Mouse (Mus musculus) ES-Bruce4 (cell line): ENCODE data around the gene Mcm3. TPM values are rescaled to one million over a fixed set of nuclear protein-coding genes. Genes with fewer than 3 reads are reported as not detected.

Experiments
- H3K27ac ChIP-seq: 2 replicates; pipeline ENCODE4 v1.5.1; 2012; ENCODE audit warnings: low read length, inconsistent platforms; ENCODE audit not compliant: insufficient read depth
- H3K27me3 ChIP-seq: 2 replicates; pipeline ENCODE4 v1.6.1; 2012; ENCODE audit warnings: mild to moderate bottlenecking, low read length, inconsistent platforms; ENCODE audit not compliant: control insufficient read depth, poor library complexity, insufficient read depth, severe bottlenecking
- H3K36me3 ChIP-seq: 2 replicates; pipeline ENCODE4 v1.6.1; 2012; ENCODE audit warnings: inconsistent platforms, mild to moderate bottlenecking, low read length, moderate library complexity; ENCODE audit not compliant: control insufficient read depth, poor library complexity, insufficient read depth, severe bottlenecking
- H3K4me1 ChIP-seq: one replicate; pipeline ENCODE4 v1.8.1; 2011; ENCODE audit warnings: low read length; ENCODE audit not compliant: control insufficient read depth, insufficient read depth
- H3K4me3 ChIP-seq: 2 replicates; pipeline ENCODE4 v1.5.1; 2011; ENCODE audit warnings: low read depth, mild to moderate bottlenecking, low read length
- H3K9ac ChIP-seq: 2 replicates; pipeline ENCODE4 v1.6.1; 2012; ENCODE audit warnings: low read depth, mild to moderate bottlenecking, inconsistent platforms; ENCODE audit not compliant: poor library complexity, severe bottlenecking
- H3K9me3 ChIP-seq: replicated peaks from 2 replicates; pipeline ENCODE4 v1.6.1; 2012; ENCODE audit warnings: mild to moderate bottlenecking, low read length, inconsistent platforms; ENCODE audit not compliant: control insufficient read depth, poor library complexity, insufficient read depth, severe bottlenecking
- CTCF ChIP-seq: IDR thresholded peaks from one replicate; pipeline ENCODE4 v1.8.1; 2011; ENCODE audit warnings: low read depth, low read length
- EP300 ChIP-seq: IDR thresholded peaks from 2 replicates; pipeline ENCODE4 v1.6.1; 2011; ENCODE audit warnings: low read depth, low read length; ENCODE audit not compliant: insufficient read depth
- POLR2A ChIP-seq: IDR thresholded peaks from one replicate; pipeline ENCODE4 v1.8.1; 2011; ENCODE audit warnings: low read length; ENCODE audit not compliant: insufficient read depth
- polyA plus RNA-seq: library from polyadenylated mRNA; stranded (reverse); fragments of >200 nt; gene quantifications from 2 replicates; pipeline ENCODE4 v1.2.4, GENCODE M21; 2011; ENCODE audit warnings: low read depth; ENCODE audit not compliant: missing spikeins, insufficient read depth, insufficient read length

Gene Mcm3
- polyA plus RNA-seq, 1 experiment, result 178 TPM

DNA sequence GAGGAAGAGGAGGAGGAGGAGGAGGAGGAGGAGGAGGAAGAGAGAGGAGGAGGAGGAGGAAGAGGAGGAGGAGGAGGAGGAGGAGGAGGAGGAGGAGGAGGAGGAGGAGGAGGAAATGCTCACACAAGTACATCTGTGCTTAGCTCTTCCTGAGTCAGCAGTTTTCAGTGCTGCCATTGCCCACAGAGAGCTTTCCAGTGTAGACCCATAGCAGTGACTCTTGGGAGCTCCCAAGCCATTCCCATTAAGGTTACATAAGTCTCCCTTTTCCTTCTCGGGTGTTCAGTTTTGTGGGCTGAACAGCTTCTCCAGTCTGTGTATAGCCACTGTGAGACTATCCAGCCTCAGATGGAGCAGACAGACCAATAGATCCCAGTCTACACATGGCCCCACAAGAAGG lies 10.4 kb upstream of the Mcm3 start:
- no peaks in the 10 kb centered on the region for H3K4me1 ChIP-seq
- no peaks in the 10 kb centered on the region for H3K9me3 ChIP-seq
- H3K36me3 ChIP-seq, result no peaks in the 10 kb centered on the region
- H3K4me3 ChIP-seq, result no peak overlapping the region
- H3K9ac ChIP-seq, result no peak overlapping the region
- no peak overlapping the region for H3K27ac ChIP-seq
- no peaks in the 10 kb centered on the region for H3K27me3 ChIP-seq
- TF ChIP-seq CTCF (no peak), EP300 (no peak), POLR2A (no peak)

DNA sequence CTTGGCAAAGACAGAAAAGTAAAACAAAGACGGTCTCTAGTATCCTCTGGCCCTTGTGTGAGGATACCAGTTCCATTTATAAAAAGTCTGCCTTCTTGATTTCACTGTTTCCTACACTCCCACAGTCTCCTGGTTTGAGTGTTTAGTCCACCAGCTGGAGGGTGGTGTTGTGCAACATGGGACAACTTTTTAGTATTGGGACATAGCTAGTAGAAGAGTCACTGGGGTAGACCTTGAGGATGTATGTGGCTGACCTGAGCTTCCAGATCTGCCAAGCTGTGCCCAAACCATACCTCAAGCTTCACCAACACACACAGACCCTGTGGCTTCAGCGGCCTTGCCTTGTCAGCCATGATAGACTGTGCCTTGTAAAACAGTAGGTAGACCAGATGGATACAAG lies 7.9 kb upstream of the Mcm3 start:
- TF ChIP-seq POLR2A, result no peak
- no peak overlapping the region for H3K4me3 ChIP-seq
- H3K9ac ChIP-seq, result no peak overlapping the region

DNA sequence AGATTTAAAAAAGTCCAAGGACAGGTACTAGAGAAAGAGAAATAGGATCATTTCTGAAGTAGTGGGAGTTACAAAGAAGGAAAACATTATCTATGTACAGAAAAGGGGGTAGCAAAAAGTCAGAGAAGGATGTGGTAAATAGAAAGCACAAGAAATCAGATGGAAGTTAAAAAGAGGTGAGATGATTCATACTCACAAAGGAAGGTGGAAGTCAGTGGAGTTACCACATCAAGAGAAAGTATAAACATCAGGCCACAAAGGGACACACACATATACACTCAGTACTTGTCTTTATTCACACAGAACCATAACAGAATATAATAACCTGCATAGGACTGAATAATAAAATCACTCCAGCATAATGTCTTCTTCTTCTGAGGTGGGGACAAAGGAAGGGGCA lies 4.9 kb upstream of the Mcm3 start:
- Histone ChIP-seq H3K27me3 (no peaks in the 10 kb centered on the region), H3K36me3 (no peaks in the 10 kb centered on the region), H3K9ac (no peak overlapping the region), H3K4me3 (no peak overlapping the region), H3K27ac (no peak overlapping the region), H3K9me3 (no peaks in the 10 kb centered on the region), H3K4me1 (no peaks in the 10 kb centered on the region)
- no peak for TF ChIP-seq POLR2A
- no peak for TF ChIP-seq CTCF
- no peak for TF ChIP-seq EP300

More for the DNA sequence above, 7.9 kb upstream of the Mcm3 start:
- H3K27ac ChIP-seq, result no peak overlapping the region
- H3K27me3 ChIP-seq, result no peaks in the 10 kb centered on the region
- H3K4me1 ChIP-seq, result no peaks in the 10 kb centered on the region
- no peaks in the 10 kb centered on the region for H3K9me3 ChIP-seq
- no peaks in the 10 kb centered on the region for H3K36me3 ChIP-seq

DNA sequence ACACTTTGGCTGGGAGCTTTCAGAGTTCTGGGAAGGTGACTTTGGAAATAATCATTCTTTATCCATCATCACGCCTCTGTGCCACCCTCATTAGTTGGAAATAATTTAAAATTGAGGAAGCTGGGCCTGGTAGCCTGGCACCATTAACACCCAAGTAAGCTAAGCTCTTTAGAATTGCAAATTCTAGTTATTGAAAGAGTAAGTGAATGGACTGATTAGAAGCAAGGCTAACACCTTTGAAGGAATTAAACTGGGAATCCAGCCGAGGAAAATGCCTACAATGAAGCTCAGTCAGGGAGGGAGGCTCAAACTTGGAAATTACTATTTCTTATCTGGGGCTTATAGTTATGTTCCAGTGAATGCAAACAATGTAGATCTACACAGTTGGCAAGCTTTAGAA lies 3.8 kb upstream of the Mcm3 start:
- Histone ChIP-seq H3K9me3 (no peaks in the 10 kb centered on the region), H3K9ac (no peak overlapping the region), H3K36me3 (no peaks in the 10 kb centered on the region)

DNA sequence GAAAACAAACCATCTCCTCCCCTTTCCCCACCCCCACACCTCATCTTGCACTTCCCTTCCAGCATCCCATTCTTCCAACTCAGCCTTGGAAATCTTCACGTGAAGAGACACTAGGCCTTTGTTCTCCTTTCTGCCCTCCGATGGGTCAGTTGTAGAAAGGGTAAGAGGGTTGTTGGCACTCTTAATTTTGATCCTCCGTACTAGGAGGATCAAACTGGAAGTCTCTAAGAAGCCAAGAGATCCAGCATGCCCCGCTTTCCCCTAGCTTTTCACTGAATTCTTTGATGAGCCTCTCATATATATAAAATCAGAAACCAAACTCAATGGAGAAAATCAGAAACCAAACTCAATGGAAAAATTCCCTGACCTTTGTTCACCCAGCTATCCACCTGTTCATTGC lies 3.4 kb upstream of the Mcm3 start:
- H3K4me1 ChIP-seq, result no peaks in the 10 kb centered on the region
- H3K9ac ChIP-seq, result no peak overlapping the region
- TF ChIP-seq POLR2A (no peak), CTCF (no peak), EP300 (no peak)
- H3K4me3 ChIP-seq, result no peak overlapping the region
- peaks cover 3% of the 10 kb centered on the region; the same call in 1 of the 2 replicates for H3K36me3 ChIP-seq
- H3K27me3 ChIP-seq, result no peaks in the 10 kb centered on the region
- H3K9me3 ChIP-seq, result no peaks in the 10 kb centered on the region
- H3K27ac ChIP-seq, result no peak overlapping the region

More for the DNA sequence above, 3.8 kb upstream of the Mcm3 start:
- H3K4me1 ChIP-seq, result no peaks in the 10 kb centered on the region
- H3K27ac ChIP-seq, result no peak overlapping the region
- H3K27me3 ChIP-seq, result no peaks in the 10 kb centered on the region
- no peak overlapping the region for H3K4me3 ChIP-seq
- no peak for TF ChIP-seq EP300

DNA sequence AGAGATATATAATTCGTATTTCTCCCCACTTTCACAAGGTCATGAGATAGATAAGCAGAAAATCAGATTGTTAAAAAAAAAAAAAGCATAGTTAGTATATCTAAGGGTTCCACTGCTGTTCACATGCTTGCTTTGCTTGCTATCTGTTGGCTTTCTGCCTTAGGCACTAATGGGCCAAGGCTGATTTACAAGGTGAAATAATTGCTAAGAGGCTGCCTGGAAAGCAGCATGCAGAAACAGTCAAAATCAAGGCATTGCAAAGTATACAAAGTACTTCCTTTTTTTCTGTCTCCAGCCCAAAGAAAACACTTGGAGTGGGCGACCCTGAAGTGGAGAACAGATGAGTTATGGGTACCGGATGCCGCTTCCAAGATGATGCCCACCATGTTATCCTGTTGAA lies 847 bp upstream of the Mcm3 start:
- H3K9ac ChIP-seq, result no peak overlapping the region
- TF ChIP-seq EP300 (no peak), CTCF (no peak)
- no peaks in the 10 kb centered on the region for H3K9me3 ChIP-seq
- peaks cover 27% of the 10 kb centered on the region for H3K36me3 ChIP-seq
- H3K4me1 ChIP-seq, result no peaks in the 10 kb centered on the region
- no peaks in the 10 kb centered on the region for H3K27me3 ChIP-seq
- H3K27ac ChIP-seq, result no peak overlapping the region
- no peak overlapping the region for H3K4me3 ChIP-seq

DNA sequence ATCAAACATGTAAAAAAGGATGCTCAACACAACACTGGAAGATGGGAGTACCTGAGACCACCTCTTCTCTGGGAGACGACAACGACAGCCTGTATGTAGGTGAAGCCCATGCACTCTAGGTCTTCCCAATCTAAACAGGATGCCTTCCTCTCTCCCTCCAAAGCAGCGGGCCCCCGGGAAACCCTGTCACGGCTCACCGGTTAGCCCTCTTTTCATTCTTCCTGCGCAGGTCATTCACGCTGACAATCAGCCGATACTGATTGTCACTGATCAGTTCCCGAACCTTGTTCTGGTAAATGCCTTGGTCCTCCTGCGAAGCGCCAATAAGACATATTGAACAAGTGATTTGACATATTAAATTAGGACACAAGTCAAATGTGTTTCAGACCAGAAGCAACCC lies 2.5 kb downstream of the Mcm3 start:
- TF ChIP-seq POLR2A (no peak), CTCF (no peak), EP300 (no peak)
- H3K4me1 ChIP-seq, result no peaks in the 10 kb centered on the region
- H3K27ac ChIP-seq, result no peak overlapping the region
- H3K9me3 ChIP-seq, result no peaks in the 10 kb centered on the region
- no peak overlapping the region for H3K4me3 ChIP-seq
- H3K9ac ChIP-seq, result no peak overlapping the region
- H3K36me3 ChIP-seq, result peaks cover 61% of the 10 kb centered on the region
- no peaks in the 10 kb centered on the region for H3K27me3 ChIP-seq
